Mouse (Mus musculus) frontal cortex, postnatal 36 days (tissue): ENCODE results near the gene Lrsam1.
"Not testable (repeated sequence)": the region's sequence is repeated elsewhere in the genome, so short reads cannot be mapped to it uniquely, and the experiment has no call there.

ENCODE experiments used
- DNase-seq, 2 experiments: peaks; one replicate each; pipeline ENCODE4 v3.0.0; 2022; ENCODE audit warnings: low spot score in 2 of 2

Lrsam1 gene

DNA sequence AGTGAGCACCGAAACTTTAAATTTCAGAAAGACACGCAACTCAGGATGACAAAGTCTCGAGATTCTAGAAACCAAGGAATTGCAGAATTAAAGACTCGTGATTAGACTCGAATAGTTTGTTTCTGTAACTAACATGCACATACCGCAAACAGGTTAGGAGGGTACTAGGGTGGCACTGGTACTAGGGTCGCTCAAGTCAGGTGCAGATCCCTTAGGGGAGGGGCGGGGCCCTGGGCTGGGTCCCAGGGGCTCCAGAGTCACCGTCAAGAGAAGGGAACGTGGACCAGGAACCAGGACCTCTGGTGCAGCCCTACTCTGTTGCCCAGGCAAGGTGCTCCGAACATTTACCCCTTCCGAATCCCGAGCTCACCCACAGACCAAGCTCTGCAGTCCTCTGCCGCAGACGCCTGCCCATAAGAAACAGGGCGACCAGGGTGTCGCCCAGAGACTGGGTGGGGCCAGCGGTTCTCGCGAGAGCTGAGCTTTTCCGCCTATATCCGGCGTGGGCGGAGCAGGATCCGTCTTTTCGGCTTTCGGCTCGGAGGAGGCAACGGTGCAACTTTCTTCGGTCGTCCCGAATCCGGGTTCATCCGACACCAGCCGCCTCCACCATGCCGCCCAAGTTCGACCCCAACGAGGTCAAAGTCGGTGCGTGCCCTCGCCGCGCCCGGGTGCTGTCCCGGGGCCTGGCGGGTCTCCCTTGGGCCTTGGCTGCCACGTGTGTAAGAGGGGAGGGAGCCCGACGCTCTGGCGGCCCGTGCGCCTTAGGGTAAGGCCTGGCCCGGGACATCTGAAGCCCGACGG lies at the start of gene Lrsam1, which contains the start of gene Rpl12:
Gene Lrsam1 (minus strand): TSS at position 423 of the 804 bp plus-strand sequence.
Gene Rpl12 (plus strand): TSS at position 368 of the 804 bp plus-strand sequence.
- DNase-seq = peak; percentile 94 to 95

DNA sequence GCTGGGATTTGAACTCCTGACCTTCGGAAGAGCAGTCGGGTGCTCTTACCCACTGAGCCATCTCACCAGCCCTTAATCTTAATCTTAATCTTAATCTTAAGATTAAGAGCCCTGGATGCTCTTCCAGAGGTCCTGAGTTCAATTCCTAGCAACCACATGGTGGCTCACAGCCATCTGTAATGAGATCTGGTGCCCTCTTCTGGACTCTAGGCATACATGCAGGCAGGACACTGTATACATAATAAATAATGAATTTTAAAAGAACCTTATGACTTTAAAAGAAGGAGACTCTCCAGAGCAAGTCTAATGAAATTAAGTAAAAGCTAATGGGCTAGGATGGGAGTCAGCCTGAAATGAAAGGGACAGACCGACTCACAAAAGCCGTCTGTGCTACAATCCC lies 47.6 kb upstream of the Lrsam1 start:
- DNase-seq = not testable (repeated sequence)

DNA sequence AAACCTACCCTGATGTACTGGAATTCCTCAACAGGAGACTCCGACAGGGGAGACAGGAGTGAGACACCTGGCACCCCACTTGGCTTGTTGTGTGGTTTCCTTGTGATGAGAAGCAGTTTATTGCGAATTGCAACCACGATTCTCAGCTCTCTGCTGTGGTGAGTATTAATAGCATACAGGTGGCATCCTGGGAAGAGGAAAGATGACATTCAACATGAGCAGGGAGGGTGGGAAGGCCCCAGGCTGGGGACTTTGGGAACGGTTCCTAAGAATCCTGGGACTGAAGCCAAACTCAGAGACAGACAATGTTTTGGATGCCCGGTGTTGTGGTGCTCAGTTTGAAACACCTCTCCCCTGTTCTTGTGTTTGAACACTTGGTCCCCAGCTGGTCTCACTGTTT lies 43.6 kb upstream of the Lrsam1 start:
- no peak for DNase-seq

DNA sequence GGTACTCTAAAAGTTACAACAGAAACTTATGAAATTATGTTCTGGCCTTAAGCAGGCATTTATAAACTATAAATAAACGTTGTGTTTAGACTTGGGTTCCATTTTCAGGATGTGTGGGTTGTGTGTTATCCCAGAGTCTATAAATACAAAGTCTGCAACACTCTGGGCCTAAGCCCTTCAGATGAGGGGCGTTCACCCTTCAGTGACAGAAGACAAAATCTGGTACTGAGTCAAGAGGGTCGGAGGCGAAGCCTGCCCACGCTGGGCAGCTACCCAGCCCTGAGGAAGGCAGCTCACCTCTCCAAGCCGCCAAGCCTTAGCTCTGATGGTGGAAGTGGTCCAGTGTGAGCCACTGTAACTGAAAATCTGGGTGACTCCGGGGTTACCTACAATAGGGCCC lies 40.7 kb upstream of the Lrsam1 start:
- peak in 1 of 2 experiments; percentile 70 for DNase-seq

DNA sequence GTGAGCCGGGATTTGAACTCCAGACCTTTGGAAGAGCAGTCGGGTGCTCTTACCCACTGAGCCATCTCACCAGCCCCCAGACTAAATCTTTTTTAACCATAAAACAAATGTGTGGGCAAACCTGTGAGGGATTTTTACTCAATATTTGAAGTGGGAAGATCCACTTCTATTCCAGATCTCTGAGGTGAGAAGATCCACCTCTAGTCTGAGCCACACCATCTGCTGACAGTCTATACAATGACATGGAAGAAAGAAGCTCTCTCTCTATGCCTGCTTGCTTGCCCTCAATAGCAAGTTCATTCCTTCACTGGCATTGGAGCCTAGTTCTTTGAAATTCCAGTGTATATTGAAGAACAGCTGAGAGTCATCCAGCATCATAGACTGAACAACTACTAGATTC lies 38.3 kb upstream of the Lrsam1 start:
- peak in 1 of 2 experiments; percentile 54 for DNase-seq

DNA sequence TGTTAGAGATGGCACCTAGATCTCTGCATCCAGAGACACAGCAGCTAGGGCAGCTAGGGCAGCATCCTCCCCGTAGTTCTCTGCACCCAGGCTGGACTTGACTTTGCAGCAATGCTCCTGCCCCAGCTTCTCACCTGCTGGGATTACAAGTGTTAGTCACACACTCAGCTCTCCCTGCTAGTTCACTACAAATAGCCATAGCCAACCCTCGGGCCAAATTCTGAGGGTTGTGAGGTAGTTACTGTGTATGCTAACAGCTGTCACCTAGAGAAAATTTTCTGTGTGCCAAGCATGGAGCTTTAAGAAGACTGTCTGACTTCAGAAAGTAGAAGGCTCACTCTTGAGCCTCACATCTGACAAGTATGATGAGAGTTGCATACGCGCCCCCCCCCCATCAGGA lies 36.4 kb upstream of the Lrsam1 start:
- DNase-seq = no peak

DNA sequence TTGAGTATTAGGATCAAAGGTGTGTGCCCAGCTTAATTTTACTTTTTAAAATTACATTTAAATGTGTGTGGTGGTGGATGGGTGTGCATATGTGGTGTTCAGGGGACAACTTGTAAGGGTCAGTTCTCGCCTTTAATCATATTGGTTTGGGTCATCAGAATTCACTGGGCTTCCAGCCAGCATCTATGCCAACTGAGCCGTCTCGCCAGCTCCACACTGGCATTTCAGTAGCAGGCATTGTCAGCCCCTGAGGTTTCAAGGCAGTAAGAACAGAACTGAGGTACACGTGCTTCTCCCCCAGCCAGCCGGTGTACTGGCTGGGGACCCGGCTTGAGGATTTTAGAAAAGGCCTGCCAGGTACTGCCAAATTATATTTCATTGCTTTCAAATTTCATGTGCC lies 35.7 kb upstream of the Lrsam1 start:
- no peak for DNase-seq

DNA sequence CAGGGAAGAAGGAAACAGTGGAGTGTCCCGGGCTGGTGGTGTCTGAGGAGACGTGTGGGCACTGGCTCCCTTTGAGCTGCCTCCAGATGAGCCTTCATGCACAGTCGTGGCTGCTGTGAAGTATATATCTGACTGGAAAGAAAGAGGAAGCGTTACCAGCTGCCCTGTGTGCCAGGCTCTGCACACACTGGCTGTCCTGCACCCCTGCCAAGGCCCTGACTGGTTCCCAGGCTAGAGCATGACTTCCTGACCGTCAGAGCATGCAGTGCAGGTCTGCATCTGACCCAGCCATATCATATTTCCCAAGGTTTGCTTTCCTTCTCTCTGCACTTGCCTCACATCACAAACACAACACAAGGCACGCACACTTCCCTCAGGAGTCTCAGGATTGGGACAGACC lies 30.7 kb upstream of the Lrsam1 start:
- DNase-seq = no peak

DNA sequence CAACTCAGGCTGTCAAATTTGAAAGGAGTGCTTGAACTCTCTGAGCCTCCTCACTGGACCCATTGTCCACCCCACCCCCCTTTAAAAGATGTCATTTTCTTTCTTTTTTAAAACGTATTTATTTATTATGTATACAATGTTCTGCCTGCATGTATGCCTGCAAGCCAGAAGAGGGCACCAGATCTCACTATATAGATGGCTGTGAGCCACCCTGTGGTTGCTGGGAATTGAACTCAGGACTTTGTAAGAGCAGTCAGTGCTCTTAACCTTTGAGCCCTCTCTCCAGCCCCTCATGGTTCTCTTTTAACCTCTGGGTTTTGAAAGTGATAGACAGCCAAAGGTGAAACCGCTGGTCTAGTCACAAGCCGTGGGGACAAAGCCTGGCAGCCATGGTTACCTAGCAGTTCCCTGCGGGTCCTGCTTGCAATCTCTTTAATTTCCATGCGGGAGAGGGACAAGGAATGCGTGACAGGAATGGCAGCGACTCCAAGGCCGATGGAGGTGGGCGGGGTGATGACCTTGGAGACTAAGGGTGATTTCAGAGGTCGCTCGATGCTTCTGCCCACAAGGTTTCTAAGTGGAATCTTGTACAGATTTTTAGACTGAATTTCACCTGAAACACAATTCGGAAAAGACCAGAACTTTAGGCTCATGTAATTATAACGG lies 28.9 kb upstream of the Lrsam1 start:
- DNase-seq = no peak

DNA sequence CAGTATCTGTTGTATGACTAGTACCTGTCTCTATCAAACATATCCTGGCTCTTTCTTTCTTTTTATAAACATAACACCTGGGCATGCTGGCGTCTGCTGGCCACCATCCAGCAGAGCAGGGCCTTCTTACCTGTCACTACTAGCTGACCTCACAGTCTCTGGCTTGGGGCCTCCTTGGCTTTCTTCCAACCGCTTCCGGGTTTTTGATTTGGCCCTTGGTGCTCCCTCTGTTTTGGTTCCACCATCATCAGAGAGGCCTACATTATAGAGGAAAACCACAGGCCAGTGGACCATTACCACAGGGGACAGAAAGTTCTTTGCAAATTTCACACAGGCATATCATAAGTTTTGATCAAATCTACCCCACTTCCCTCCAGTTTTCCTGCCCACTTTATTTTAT lies 28.0 kb upstream of the Lrsam1 start:
- no peak for DNase-seq

DNA sequence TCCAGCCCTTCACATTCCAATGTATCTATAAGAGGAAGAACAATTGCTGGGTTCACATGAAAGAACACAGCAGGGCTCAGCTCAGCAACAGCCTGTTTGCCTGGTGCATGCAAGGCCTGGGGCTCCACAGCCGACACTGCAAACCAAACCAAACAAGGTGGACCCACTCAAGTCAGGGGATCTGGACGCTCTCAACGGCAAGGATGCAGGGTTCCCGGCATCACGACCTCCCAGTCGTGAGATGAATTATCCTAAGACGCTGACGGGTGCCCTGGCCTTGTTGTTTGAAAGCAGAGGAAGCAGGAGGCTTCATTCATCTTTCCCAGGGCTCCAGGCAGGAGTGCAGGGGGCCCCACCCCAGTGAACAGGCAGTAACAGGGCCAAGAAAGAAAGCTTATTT lies 24.4 kb upstream of the Lrsam1 start:
- no peak for DNase-seq

DNA sequence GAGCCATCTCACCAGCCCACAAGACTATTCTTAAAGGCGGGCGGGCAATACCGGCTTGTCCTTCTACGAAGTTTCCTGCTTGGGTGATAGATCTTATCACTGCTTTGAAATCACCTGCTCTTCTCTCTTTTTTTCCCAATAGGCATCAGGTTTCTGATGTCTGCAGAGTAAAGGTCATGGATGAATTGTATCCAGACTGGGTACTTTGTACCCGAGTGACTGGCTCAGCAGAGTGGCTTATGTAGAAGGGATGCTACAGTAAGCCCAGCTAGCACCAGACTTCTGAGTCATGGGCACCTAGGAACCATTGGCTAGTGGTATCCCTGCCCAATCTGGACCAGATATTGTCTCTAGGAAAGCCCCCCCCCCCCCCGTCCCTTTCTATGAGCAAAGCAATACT lies 22.2 kb upstream of the Lrsam1 start:
- DNase-seq = no peak

DNA sequence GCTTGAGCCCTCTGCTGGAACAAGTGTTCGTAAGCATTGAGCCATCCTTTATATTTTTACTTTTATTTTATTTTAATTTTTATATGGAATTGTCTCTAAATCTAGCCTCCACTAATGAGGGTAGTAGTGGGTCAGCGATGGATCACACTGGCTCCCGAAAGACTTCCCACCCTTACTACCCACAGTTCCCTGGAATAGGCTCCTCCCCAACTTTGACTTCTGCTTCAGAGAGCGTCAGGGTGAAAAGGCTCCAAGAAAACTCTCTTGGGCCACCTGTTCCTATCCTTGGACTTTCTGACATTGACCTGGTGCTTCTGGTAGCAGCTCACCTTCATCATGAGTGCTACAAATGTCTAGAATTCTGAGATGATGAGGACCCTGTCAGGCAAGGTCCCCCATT lies 21.3 kb upstream of the Lrsam1 start:
- DNase-seq = no peak

DNA sequence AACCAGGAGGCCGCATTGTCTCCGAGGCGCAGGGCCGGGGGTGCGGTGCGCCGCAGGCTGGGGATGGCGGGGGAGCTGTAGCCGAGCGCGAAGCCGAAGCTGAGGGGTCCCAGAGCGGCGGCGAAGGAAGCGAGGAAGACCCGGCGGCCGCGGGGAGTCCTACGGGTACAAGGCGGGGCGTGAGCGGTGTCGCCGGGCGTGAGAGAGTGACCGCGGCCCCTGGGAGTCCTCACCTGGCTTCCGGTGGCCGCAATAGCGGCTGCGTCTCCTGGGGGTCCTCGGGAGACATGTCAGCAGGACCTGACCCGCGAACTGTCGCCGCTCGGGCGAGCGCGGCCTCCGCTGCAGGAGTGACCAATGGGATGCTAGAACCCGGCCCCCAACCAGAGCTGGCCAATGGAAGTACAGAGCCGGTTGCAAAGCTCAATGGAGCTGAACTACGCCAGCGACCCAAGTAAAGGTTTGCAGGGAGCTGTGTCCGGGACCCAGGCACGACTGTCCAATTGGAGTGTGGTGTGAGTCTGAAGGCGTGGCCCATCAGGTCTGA lies 20.4 kb upstream of the Lrsam1 start, which contains the start of gene Slc2a8:
Gene Slc2a8 (minus strand): TSS at position 359 of the 547 bp plus-strand sequence.
- peak; percentile 89 to 96 for DNase-seq

DNA sequence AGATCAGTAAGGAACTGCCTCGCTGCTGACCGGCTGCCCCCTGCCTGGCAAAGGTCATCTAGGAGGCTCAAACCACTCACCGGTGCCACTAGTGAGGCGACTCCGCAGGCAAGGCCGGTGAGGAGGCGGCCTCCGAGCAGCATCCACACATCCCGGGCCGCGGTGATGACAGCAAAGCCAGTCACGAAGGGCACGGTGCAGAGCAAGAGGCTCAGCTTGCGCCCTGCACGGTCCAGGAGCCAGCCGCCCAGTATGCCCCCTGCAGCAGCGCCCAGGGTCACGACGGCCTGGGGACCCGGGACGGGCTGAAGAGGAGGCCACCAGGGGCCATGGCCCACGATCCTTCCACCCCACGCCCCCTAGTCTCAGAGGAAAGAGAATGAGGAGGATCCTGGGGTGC lies 19.9 kb upstream of the Lrsam1 start:
- DNase-seq = no peak

DNA sequence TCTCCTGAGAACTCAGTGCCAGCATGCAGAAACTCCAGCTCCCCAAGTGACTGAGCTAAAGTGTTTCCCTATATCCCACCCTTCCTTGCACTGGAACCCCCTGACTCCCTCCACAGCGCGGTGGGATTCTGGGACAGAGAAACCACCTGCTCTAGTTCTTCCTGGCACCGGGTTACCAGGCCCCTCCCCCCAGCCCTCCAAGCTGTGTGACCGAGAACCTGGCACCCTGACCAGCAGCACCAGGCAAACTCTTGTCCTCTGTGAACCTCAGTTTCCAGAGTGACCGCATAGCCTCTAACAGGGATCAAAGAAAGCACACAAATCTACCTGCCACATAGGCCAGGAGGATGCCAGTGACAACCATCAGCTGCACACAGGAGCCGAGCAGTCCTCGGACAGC lies 18.3 kb upstream of the Lrsam1 start:
- DNase-seq = no peak

DNA sequence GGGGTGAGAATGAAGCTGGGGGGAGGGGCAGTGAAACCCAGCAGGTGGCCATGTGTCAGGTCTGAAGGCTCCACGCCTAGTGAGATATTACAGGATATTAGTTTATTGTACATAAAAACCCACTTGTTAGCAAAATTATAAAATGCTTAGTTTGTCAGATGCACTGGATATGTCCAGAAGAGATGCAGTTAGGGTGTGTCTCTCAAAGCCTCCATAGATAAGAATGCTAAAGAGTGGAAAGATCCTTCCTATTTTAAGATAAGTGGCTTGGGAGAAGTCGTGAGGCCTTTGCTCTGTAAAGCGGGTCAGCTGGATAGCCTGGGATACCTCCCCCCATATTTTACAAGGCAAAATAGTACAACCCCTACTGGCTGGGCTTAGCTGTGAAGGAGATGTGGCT lies 17.3 kb upstream of the Lrsam1 start:
- no peak for DNase-seq

DNA sequence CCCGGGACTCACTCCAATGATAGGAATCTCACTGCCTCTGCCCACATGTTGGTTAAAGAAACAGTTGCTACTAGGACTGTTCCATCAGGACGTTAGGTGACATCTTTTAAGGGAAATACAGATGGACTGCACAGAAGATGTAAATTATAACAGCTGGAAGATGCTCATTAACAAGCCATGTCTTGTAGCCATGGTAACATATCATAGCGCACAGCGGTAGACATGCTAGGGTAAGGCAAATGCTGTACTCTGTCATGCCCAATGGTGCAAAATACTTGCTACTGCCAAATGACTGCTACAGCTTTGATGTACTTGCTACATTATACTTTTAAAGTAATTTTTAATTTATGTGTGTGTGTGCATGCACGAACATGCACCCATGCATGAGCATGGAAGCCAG lies 15.7 kb upstream of the Lrsam1 start:
- DNase-seq = no peak

DNA sequence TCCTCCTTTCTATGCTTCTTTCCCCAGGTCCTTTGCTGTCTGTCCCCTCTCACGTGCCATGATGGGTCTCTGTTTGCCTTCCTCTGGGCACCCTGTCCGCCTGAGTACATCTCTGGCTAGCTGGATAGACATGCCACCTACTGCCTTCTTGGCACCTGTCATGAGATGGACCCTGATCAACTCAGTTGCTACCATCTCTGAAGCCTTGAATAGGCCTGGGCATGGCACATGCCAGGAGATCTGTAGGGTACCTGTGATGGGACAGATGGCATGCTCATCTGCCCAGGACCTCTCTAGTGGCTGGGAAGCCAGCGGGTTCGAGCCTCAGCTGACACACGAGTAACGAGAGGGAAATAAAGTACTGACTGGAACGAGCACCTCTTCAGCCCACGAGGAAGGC lies 12.8 kb upstream of the Lrsam1 start:
- no peak for DNase-seq

DNA sequence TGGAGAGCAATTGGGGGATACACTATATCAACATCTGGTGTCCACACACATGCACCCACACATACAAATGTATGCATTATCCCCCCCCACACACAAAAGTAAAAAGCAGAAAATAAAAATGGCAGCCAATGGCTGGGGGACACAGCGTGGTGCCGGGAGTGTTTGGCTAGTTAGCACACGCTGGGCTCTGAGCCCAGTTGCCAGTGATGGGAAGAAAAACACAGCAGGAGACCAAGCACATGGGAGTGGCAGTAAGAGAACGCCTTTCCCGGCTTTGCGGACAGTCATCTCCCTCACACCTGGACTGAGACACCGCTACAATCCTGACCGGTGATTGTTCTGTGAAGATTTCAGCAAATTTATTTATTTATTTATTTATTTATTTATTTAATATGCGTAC lies 9.8 kb upstream of the Lrsam1 start:
- no peak for DNase-seq

DNA sequence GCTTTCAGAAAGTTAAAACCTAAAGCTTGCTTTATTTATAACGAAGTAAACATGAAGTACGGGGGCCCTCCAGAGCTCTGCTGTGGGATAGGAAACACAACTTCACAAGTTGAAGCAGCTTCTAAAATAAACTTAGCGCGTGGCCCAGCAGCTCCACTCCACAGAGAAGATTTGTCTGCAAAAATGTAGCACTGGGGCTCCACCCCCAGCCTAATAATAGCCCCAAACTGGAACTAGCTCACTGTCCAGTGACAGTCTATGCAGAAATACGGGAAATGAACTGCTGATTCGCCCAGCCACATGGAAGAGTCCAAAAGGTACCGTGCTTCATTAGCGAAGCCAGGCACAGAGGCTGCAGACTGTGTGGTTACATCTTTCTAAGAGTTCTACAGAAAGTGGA lies 7.9 kb upstream of the Lrsam1 start:
- peak in 1 of 2 experiments; percentile 66 for DNase-seq

DNA sequence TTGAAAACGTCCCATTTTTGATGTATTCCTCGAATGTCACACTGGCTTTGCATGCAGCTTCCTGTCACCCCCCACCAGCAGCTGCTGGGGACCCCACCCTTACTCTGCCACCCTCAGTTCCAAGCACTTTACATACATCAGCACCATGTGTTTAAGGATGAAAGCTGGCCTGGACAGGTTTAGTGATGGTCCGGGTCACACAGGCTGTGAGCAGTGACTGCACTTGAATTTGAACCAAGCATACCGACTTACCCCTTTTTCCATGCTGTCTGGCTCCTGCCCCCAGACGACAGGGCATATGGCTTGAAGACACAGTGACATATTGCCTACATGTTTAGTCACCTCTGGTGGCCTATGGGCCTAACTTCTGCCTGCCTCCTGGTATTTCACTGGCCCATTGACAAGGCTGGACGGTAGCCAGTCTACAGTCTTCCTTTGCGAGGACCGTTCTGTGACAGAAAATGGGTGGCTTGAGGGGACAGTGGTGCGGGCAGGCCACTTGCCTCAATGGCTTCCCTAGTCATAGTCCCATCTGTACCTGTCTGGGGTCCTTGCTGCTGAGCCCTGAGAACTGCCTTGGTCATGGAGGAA lies 6.7 kb upstream of the Lrsam1 start:
- DNase-seq = no peak
